Mouse (Mus musculus) cortical plate, adult 2 months (tissue): ENCODE results near the gene Itpr2.

ENCODE experiments used
- CTCF ChIP-seq: fragments of 200-500 bp; IDR thresholded peaks from 2 replicates; pipeline ENCODE4 v1.5.1; 2011; ENCODE audit warnings: mild to moderate bottlenecking, control low read depth, low read length; ENCODE audit not compliant: insufficient read depth; ENCODE audit errors: extremely low read depth
- POLR2A ChIP-seq: fragments of 200-500 bp; IDR thresholded peaks from 2 replicates; pipeline ENCODE4 v1.6.1; 2011; ENCODE audit warnings: mild to moderate bottlenecking, low read length, control low read depth; ENCODE audit not compliant: insufficient read depth; ENCODE audit errors: extremely low read depth

- TF ChIP-seq POLR2A (no peak), CTCF (no peak)
Measured at GRCm38 (mm10) chr6:146133921-146134320, 368.1 kb downstream of the Itpr2 start.
